Mouse (Mus musculus) limb, embryonic 15.5 days (tissue): ENCODE measurements around the gene Olfr798. TPM values are rescaled to one million over a fixed set of nuclear protein-coding genes. Genes with fewer than 3 reads are reported as not detected.

Experiments
- ATAC-seq: fragments of 200-750 bp; cut with Nextera tagmentation; 2 replicates; pipeline ENCODE4 v1.8.0; 2017; ENCODE audit warnings: low read depth, moderate TSS enrichment; ENCODE audit not compliant: insufficient number of reproducible peaks, low FRiP score, low TSS enrichment
- H3K27ac ChIP-seq: fragments of 300-500 bp; sonication (generic); 2 replicates; pipeline ENCODE4 v1.5.1; 2015; ENCODE audit warnings: moderate library complexity, mild to moderate bottlenecking, inconsistent platforms
- H3K27me3 ChIP-seq: fragments of 300-500 bp; sonication (generic); 2 replicates; pipeline ENCODE4 v1.6.1; 2015; ENCODE audit warnings: inconsistent platforms
- H3K36me3 ChIP-seq: fragments of 300-500 bp; sonication (generic); 2 replicates; pipeline ENCODE4 v1.6.1; 2015; ENCODE audit warnings: inconsistent platforms
- H3K4me1 ChIP-seq: fragments of 300-500 bp; sonication (generic); 2 replicates; pipeline ENCODE4 v1.6.1; 2015; ENCODE audit warnings: inconsistent platforms
- H3K4me2 ChIP-seq: fragments of 300-500 bp; sonication (generic); 2 replicates; pipeline ENCODE4 v1.6.1; 2015; ENCODE audit warnings: mild to moderate bottlenecking, inconsistent platforms
- H3K4me3 ChIP-seq: fragments of 300-500 bp; sonication (generic); 2 replicates; pipeline ENCODE4 v1.5.1; 2015; ENCODE audit warnings: mild to moderate bottlenecking, inconsistent platforms
- H3K9ac ChIP-seq: fragments of 300-500 bp; sonication (generic); 2 replicates; pipeline ENCODE4 v1.6.1; 2015; ENCODE audit warnings: inconsistent platforms
- H3K9me3 ChIP-seq: fragments of 300-500 bp; sonication (generic); 2 replicates; pipeline ENCODE4 v1.6.1; 2016; ENCODE audit warnings: inconsistent platforms
- WGBS: fragments of 180-500 bp; shearing (Covaris S2); methylation state at CpG from one replicate; pipeline ENCODE4 v1.1.7; 2015; 5-methylcytosine and 5-hydroxymethylcytosine counted together
- microRNA-seq: library from miRNA; unstranded; fragments of <30 nt; microRNA quantifications from one replicate; pipeline ENCODE4, GENCODE M21; 2016
- polyA plus RNA-seq: library from polyadenylated mRNA; unstranded; fragments of >200 nt; fragmentation: Nextera tagmentation; extraction: Ambion mirVana; gene quantifications from 2 replicates; pipeline ENCODE4 v1.2.1, GENCODE M21; 2015

Gene Olfr798
- not detected in 2 replicates for polyA plus RNA-seq

- no peak within 1 kb of the TSS for H3K4me3 ChIP-seq
- WGBS = 76% methylated on average over 1 of the region's 1 CpGs
- H3K27ac ChIP-seq = no peak within 1 kb of the TSS
- no peak within 1 kb of the TSS for H3K4me2 ChIP-seq
- no peaks in the 10 kb centered on the region for H3K27me3 ChIP-seq
- H3K4me1 ChIP-seq = no peaks in the 10 kb centered on the region
- no peak for ATAC-seq
- H3K9ac ChIP-seq = no peak within 1 kb of the TSS
- H3K36me3 ChIP-seq = no peaks in the 10 kb centered on the region
- H3K9me3 ChIP-seq = no peaks in the 10 kb centered on the region
These were observed at the start of gene Olfr798 for GRCm38 (mm10) chr10:129627834-129628233. Olfr798 (minus strand) TSS chr10:129627934.

DNA sequence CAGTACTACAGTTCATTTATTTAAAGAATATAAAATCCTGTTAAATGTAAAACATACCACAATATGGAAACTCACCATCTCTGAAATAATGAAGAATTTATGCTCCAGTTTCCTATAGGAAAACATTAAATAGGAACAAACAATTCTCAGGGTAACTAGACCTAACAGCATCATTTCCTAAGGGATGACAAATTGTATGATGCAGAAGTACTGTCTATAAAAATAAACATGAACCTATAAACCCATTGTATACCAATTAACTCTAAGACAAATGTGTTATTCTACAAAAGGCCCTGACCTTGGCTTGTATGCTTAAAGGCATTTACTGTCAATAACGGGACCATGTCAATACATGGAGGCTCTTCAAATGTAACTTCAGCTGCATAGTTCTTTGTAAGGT, 46.0 kb upstream of the Olfr798 start, which contains the start of gene Olfr801:
Olfr801 (minus strand) TSS at position 101 of the 400 bp plus-strand sequence.
- Histone ChIP-seq H3K9ac (no peak within 1 kb of the TSS), H3K27ac (no peak within 1 kb of the TSS), H3K9me3 (no peaks in the 10 kb centered on the region), H3K4me3 (no peak within 1 kb of the TSS), H3K36me3 (no peaks in the 10 kb centered on the region), H3K27me3 (no peaks in the 10 kb centered on the region), H3K4me1 (no peaks in the 10 kb centered on the region), H3K4me2 (no peak within 1 kb of the TSS)
- ATAC-seq = no peak
- 68% methylated on average over 1 of the region's 1 CpGs for WGBS

DNA sequence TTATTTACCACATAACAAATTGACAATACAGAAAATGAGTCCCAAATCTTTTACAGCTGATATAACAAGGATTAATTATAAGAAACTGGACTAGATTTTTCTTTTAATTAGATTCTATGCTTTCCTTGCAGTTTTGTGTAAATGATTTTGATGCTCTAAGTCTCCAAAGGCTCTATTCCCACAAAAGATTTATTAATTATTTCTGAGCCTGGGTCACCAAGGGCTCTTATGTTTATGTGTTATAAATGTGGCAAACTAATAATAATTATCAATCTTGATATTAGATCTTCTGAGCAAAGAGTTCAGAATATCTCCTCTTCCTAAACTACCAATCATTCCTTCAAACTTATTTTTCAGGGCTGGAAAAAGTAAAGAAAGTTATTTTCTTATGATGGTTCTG, 29.7 kb upstream of the Olfr798 start, which contains the start of gene Olfr800:
Olfr800 (plus strand) TSS at position 301 of the 400 bp plus-strand sequence.
- Histone ChIP-seq H3K4me2 (no peak within 1 kb of the TSS), H3K9ac (no peak within 1 kb of the TSS), H3K36me3 (no peaks in the 10 kb centered on the region), H3K27me3 (no peaks in the 10 kb centered on the region), H3K4me3 (no peak within 1 kb of the TSS), H3K27ac (no peak within 1 kb of the TSS), H3K9me3 (no peaks in the 10 kb centered on the region), H3K4me1 (no peaks in the 10 kb centered on the region)
- ATAC-seq = no peak

DNA sequence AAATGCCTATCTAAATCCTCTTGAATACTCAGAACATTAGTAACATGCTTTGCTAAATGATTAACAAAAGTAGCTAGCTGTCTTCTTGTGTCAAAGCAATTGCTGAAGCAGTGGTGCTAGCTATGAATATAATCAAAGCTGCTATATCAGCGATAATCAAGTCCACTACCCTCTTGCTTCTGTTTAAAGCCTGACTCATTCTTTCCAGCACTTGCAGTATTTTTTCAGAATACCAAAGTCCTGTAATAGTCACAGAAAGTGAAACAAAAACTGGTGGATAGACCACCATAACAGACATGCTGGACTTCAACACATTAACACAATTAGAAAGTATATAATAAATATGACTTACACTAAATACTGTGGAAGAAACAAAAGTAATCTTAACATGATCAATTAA, 24.0 kb upstream of the Olfr798 start:
- Histone ChIP-seq H3K27me3 (no peaks in the 10 kb centered on the region), H3K4me1 (no peaks in the 10 kb centered on the region), H3K9me3 (no peaks in the 10 kb centered on the region), H3K36me3 (no peaks in the 10 kb centered on the region), H3K4me2 (no peak overlapping the region), H3K4me3 (no peak overlapping the region), H3K9ac (no peak overlapping the region), H3K27ac (no peak overlapping the region)
- WGBS = 92% methylated on average over 1 of the region's 1 CpGs
- ATAC-seq = no peak

DNA sequence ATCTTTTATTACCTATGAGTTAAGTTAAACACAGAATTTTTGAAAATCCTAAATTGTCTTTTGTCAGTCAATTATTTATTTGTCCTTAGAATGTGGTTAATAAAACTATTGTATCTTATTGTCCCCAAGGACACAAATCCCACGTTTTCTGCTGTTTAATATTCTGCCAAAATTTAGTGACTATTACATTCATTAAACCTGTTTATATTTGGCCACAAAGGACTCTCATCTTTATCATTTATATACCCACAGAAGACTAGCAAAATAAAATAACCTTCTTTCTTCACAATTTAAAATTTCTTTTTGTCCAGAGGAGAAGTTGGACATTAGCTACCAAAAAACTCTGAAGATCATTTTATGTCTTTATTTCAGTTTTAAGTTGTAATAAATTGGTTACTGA, 9.4 kb upstream of the Olfr798 start, which contains the start of gene Olfr799:
Olfr799 (plus strand) TSS at position 301 of the 400 bp plus-strand sequence.
- ATAC-seq = no peak
- WGBS = 10% methylated on average over 1 of the region's 1 CpGs
- no peak within 1 kb of the TSS for H3K4me2 ChIP-seq
- H3K27ac ChIP-seq = no peak within 1 kb of the TSS
- no peaks in the 10 kb centered on the region for H3K27me3 ChIP-seq
- H3K4me1 ChIP-seq = no peaks in the 10 kb centered on the region
- no peak within 1 kb of the TSS for H3K4me3 ChIP-seq
- no peak within 1 kb of the TSS for H3K9ac ChIP-seq
- no peaks in the 10 kb centered on the region for H3K36me3 ChIP-seq
- no peaks in the 10 kb centered on the region for H3K9me3 ChIP-seq

- H3K4me2 ChIP-seq = no peak overlapping the region
- no peaks in the 10 kb centered on the region for H3K36me3 ChIP-seq
- no peak overlapping the region for H3K9ac ChIP-seq
- H3K9me3 ChIP-seq = no peaks in the 10 kb centered on the region
- H3K4me1 ChIP-seq = no peaks in the 10 kb centered on the region
- no peak overlapping the region for H3K4me3 ChIP-seq
- no peak for ATAC-seq
- H3K27me3 ChIP-seq = no peaks in the 10 kb centered on the region
- H3K27ac ChIP-seq = no peak overlapping the region
These were observed 4.5 kb downstream of the Olfr798 start for GRCm38 (mm10) chr10:129623251-129623650.

- Histone ChIP-seq H3K9ac (no peak overlapping the region), H3K27ac (no peak overlapping the region), H3K27me3 (no peaks in the 10 kb centered on the region), H3K4me1 (no peaks in the 10 kb centered on the region), H3K4me3 (no peak overlapping the region), H3K36me3 (no peaks in the 10 kb centered on the region), H3K4me2 (no peak overlapping the region), H3K9me3 (no peaks in the 10 kb centered on the region)
- no peak for ATAC-seq
- WGBS = 15% methylated on average over 1 of the region's 1 CpGs
These were observed 6.0 kb downstream of the Olfr798 start for GRCm38 (mm10) chr10:129621724-129622123.

GRCm38 (mm10) chr10:129612470-129612869, 15.3 kb downstream of the Olfr798 start, which contains the start of gene Olfr796:
Olfr796 (minus strand) TSS chr10:129612570.
- H3K27ac ChIP-seq = no peak within 1 kb of the TSS
- no peaks in the 10 kb centered on the region for H3K36me3 ChIP-seq
- no peaks in the 10 kb centered on the region for H3K9me3 ChIP-seq
- H3K4me2 ChIP-seq = no peak within 1 kb of the TSS
- WGBS = 96% methylated on average over 1 of the region's 1 CpGs
- no peak within 1 kb of the TSS for H3K9ac ChIP-seq
- H3K4me3 ChIP-seq = no peak within 1 kb of the TSS
- ATAC-seq = no peak
- no peaks in the 10 kb centered on the region for H3K4me1 ChIP-seq
- H3K27me3 ChIP-seq = no peaks in the 10 kb centered on the region

- H3K27me3 ChIP-seq = no peaks in the 10 kb centered on the region
- H3K4me1 ChIP-seq = no peaks in the 10 kb centered on the region
- H3K4me3 ChIP-seq = no peak overlapping the region
- no peaks in the 10 kb centered on the region for H3K36me3 ChIP-seq
- 70% methylated on average over 1 of the region's 1 CpGs for WGBS
- H3K27ac ChIP-seq = no peak overlapping the region
- H3K9me3 ChIP-seq = no peaks in the 10 kb centered on the region
- no peak for ATAC-seq
- no peak overlapping the region for H3K9ac ChIP-seq
- no peak overlapping the region for H3K4me2 ChIP-seq
These were observed 50.7 kb downstream of the Olfr798 start for GRCm38 (mm10) chr10:129577066-129577465.

Small RNA genes lying within 50 kb of the gene (microRNA-seq; reads per million reads assigned to microRNA genes)
- not detected for gene Gm23252

Other genes with a start within 250 kb of the Olfr798 start
- gene Olfr784, start 243.9 kb downstream of the Olfr798 start, polyA plus RNA-seq = 0.08 TPM in 1 of 2 replicates, not detected in the other
- not detected in 2 replicates for gene Olfr785, start 222.5 kb downstream of the Olfr798 start, polyA plus RNA-seq
- gene Olfr786, start 200.6 kb downstream of the Olfr798 start, polyA plus RNA-seq = not detected in 2 replicates
- not detected in 2 replicates for gene Olfr787, start 166.1 kb downstream of the Olfr798 start, polyA plus RNA-seq
- not detected in 2 replicates for gene Olfr788, start 156.9 kb downstream of the Olfr798 start, polyA plus RNA-seq
- not detected in 2 replicates for gene Olfr789, start 143.2 kb downstream of the Olfr798 start, polyA plus RNA-seq
- not detected in 2 replicates for gene Olfr790, start 129.4 kb downstream of the Olfr798 start, polyA plus RNA-seq
- not detected in 2 replicates for gene Olfr791, start 106.1 kb downstream of the Olfr798 start, polyA plus RNA-seq
- not detected in 2 replicates for gene Olfr792, start 88.8 kb downstream of the Olfr798 start, polyA plus RNA-seq
- gene Olfr794, start 60.3 kb downstream of the Olfr798 start, polyA plus RNA-seq = not detected in 2 replicates
- not detected in 2 replicates for gene Olfr796, start 15.4 kb downstream of the Olfr798 start, polyA plus RNA-seq
- gene Olfr799, start 9.6 kb upstream of the Olfr798 start, polyA plus RNA-seq = not detected in 2 replicates
- not detected in 2 replicates for gene Olfr800, start 29.8 kb upstream of the Olfr798 start, polyA plus RNA-seq
- not detected in 2 replicates for gene Olfr801, start 45.9 kb upstream of the Olfr798 start, polyA plus RNA-seq
- gene Olfr802, start 60.2 kb upstream of the Olfr798 start, polyA plus RNA-seq = not detected in 2 replicates
- not detected in 2 replicates for gene Olfr803, start 66.4 kb upstream of the Olfr798 start, polyA plus RNA-seq
- gene Olfr804, start 75.3 kb upstream of the Olfr798 start, polyA plus RNA-seq = not detected in 2 replicates
- gene Olfr805, start 101.4 kb upstream of the Olfr798 start, polyA plus RNA-seq = not detected in 2 replicates
- not detected in 2 replicates for gene Olfr806, start 114.0 kb upstream of the Olfr798 start, polyA plus RNA-seq
- not detected in 2 replicates for gene Olfr807, start 129.9 kb upstream of the Olfr798 start, polyA plus RNA-seq
- not detected in 2 replicates for gene Olfr808, start 137.5 kb upstream of the Olfr798 start, polyA plus RNA-seq
- gene Olfr809, start 146.7 kb upstream of the Olfr798 start, polyA plus RNA-seq = not detected in 2 replicates
- gene Olfr810, start 167.0 kb upstream of the Olfr798 start, polyA plus RNA-seq = not detected in 2 replicates
- not detected in 2 replicates for gene Olfr811, start 176.5 kb upstream of the Olfr798 start, polyA plus RNA-seq
- not detected in 2 replicates for gene Olfr812, start 218.2 kb upstream of the Olfr798 start, polyA plus RNA-seq
- gene Olfr813, start 227.4 kb upstream of the Olfr798 start, polyA plus RNA-seq = not detected in 2 replicates